Mouse (Mus musculus): Measurements from ENCODE around the gene Igfbp7.

The Igfbp7 gene

DNA sequence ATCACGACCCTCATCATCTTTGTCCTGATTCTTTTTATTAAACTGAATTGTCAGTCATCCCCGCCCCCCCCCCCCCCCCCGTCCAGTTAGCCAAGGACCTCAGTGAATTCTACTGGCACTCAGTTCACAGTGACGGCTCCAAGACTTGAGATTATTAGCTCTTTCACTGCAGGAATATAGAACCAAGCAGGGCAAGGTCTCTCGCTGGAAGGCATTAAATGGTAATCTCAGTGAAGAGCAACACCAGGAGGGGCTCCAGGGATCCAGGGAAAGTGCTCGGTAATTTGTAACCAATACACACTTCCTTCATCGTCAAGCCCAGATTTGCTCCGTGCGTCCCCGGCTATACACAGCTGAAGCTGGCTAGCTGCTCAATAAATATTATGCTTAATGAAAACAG is 2.9 kb downstream of the Igfbp7 start:
- DNase-seq, result no peak

- DNase-seq, result no peak
Measured at GRCm38 (mm10) chr5:77402901-77403300, 4.9 kb downstream of the Igfbp7 start.

- DNase-seq, result no peak
Measured at GRCm38 (mm10) chr5:77402137-77402536, 5.7 kb downstream of the Igfbp7 start.

GRCm38 (mm10) chr5:77400823-77401222 is 7.0 kb downstream of the Igfbp7 start:
- no peak for DNase-seq

DNA sequence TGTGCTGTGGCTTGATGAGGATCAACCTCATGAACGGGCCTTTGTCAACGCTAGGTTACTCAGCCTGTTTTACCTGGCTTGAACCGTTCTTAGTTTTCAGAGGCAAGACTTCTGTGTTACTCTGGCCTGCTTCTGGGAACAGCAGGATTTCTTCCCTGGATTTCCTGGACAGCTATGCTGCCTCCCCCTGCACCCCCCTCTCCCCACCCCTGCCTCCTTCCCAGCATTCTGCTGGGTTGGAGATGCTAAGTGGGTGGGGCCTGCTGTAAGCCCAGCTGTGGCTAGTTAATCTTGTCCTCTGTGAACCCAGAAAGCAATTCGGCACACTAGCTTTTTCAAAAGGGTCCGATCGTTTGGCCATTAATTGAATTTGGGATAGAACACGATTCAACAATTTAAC is 7.7 kb downstream of the Igfbp7 start:
- no peak for DNase-seq

DNA sequence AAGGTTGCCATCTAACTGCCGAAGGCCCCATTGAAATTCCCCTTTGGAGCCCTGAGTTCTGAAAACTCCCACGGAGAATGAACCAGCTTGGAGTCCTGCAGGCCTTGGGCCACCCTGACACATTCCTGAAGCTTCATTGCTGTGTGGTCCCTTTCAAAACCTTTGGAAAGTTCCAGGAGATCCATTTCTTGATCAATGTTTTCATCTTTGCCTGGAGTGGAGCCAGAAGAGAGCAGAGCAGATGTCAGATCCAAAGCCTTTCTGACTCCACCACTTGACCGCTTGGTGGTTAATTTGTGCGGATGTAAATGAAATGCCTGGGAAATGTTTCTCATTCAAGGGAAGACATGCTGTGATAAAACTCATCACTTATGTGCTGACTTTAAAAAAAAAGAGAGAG is 8.8 kb downstream of the Igfbp7 start:
- DNase-seq, result no peak

DNA sequence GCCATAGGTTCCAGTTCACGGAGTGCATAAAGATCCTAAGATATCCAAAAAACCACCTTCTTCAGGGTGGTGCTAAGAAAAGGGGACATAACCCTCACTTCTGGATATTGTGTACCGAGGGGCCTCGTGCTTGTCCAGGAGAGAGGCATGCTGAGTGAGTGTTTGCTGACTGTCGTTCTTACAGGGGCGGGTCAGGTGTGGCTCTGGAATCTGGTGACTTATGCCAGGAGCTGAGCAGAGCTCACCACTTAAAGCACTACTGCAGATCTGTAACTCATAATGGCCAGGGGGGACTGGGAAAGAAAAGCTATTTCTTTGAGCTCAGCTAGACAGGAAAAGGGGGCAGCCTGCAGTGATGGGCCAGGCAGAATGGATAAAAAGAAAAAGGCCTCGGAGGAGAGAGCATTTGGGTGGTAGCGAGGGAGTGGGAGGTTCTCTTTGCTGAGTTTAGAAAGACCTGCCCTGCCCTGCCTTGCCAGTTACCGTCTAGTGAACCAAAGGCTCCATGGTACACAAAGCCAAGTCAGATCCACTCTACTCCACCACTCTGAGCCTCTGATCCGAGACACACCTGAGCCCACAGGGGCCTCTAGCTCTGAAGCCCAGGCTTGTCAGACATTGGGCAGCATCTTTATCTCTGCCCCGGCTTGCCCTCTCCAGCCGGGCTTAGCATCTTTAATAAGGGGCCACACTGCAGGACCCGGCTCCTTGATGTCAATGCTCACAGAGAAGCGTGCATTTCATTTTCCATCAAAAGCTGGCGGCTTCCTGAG is 9.4 kb downstream of the Igfbp7 start:
- peak; percentile 84 for DNase-seq

GRCm38 (mm10) chr5:77393990-77394618 is 13.7 kb downstream of the Igfbp7 start:
- no peak for DNase-seq

DNA sequence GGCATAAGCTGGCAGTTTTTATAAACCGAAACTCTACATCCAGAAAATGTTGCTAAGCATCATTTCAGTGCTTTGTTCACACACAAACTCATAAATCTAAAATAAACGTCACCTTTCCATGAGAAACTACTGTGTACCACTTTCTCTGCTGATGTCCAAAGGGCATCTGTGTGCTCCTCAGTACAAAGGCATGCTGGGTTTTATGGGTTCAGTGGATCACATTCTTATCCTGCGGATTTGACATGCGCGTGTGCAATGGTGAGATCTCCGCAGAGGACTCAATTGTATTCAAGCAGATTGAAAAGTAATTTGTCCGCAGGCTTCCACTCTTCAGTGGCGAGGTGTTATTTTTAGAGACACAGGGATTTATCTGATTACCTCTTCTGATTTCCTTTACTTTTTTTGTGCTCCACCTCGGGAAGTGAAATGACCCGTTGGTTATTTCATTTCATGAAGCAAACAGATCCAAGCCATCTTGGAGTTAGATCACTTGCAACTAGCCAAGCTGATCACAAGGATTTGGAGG is 14.7 kb downstream of the Igfbp7 start:
- no peak for DNase-seq

DNA sequence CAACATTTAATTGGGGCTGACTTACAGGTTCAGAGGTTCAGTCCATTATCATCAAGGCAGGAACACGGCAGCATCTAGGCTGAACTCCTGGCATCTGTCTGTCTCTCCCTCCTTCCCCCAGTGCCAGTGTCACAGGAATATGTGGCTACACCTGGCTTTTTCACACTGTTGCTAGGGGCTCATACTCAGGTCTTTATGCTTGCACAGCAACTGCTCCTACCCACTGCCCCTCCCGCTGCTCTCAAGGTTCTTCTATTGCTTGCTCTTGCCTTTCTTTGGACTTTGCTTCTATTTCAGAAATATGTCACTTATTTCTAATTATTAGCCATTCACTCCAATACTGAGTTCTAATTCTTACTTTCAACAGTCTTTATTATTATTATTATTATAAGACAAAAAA is 17.6 kb downstream of the Igfbp7 start:
- no peak for DNase-seq

GRCm38 (mm10) chr5:77388359-77388758 is 19.5 kb downstream of the Igfbp7 start:
- DNase-seq, result no peak

GRCm38 (mm10) chr5:77387414-77387704 is 20.5 kb downstream of the Igfbp7 start:
- DNase-seq, result no peak

GRCm38 (mm10) chr5:77386596-77387413 is 21.0 kb downstream of the Igfbp7 start:
- DNase-seq, result no peak

GRCm38 (mm10) chr5:77385900-77386595 is 21.8 kb downstream of the Igfbp7 start:
- DNase-seq, result no peak

DNA sequence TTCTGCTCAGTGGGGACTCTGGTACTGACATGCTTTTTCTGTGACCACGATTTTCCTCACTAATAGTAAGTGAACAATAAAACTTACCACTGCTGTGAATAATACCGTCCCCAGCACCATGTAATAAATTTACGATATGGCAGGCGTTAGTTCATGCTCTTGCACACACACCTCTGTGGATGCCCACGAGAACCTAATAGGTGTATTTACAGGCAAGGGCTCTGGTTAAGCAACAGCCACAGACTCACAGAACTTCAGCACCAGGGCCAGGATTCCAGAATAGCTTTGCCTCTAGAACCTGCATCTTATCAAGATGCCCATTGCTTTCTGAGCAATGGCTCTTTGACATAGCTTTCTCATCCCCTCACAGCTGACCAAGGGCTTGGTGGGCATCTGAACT is 22.6 kb downstream of the Igfbp7 start:
- no peak for DNase-seq

DNA sequence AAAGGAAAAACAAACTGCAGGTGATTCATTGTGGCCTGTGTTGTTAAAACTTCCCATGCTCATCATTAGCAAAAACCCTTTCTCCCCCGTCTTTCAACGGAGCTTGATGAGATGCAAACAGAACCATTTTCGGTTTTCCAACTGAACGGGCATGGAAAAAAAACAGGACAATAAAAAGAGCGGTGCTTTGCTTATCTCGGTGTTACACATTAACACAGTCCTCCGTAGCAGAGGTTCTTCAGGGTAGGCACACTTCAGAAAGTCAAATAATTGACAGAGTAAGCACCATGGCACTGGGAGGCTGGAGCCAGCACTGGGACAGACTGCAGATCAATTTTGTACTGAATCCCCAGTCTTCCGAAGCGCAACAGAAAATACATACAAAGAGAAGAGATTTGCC is 23.1 kb downstream of the Igfbp7 start:
- DNase-seq, result no peak

GRCm38 (mm10) chr5:77383799-77384554 is 23.9 kb downstream of the Igfbp7 start:
- DNase-seq, result peak; percentile 65

DNA sequence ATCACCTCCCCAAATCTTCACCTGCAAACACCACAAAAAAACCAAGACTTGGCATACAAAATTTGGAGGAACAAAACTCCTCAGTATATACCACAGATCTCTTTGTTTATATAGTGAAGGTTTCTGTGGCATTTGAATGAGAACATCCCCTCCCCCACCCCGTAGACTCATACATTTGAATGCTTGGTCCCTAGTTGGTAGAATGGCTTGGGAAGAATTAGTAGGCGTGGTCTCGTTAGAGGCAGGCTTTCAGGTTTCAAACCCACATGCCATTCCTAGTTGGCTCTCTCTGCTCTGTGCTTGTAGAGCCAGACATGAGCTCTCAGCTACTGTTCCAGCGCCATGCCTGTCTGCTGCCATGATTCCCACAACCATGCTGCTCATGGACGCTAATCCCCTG is 26.2 kb downstream of the Igfbp7 start:
- no peak for DNase-seq

GRCm38 (mm10) chr5:77381283-77381682 is 26.6 kb downstream of the Igfbp7 start:
- DNase-seq, result no peak

GRCm38 (mm10) chr5:77380321-77380901 is 27.4 kb downstream of the Igfbp7 start:
- DNase-seq, result no peak

GRCm38 (mm10) chr5:77379434-77380135 is 28.3 kb downstream of the Igfbp7 start:
- DNase-seq, result no peak
